Mouse (Mus musculus) heart, adult 2 months (tissue): ENCODE data around the gene Myl6b. TPM values are rescaled to one million over a fixed set of nuclear protein-coding genes. Genes with fewer than 3 reads are reported as not detected.
A peak's percentile ranks its signal among the peaks of the same experiment; 100 is the strongest.

Source experiments
- DNase-seq, 2 experiments: peaks; one replicate each; pipeline ENCODE4 v3.0.0; 2021
- H3K27ac ChIP-seq: fragments of 200-600 bp; 2 replicates; pipeline ENCODE4 v1.8.1; 2022
- H3K27me3 ChIP-seq: fragments of 200-500 bp; 2 replicates; pipeline ENCODE4 v1.6.1; 2012; ENCODE audit warnings: mild to moderate bottlenecking, low read length, inconsistent platforms, mixed read lengths; ENCODE audit not compliant: control insufficient read depth, insufficient read depth
- H3K36me3 ChIP-seq: fragments of 200-500 bp; 2 replicates; pipeline ENCODE4 v1.6.1; 2012; ENCODE audit warnings: low read length, inconsistent platforms; ENCODE audit not compliant: control insufficient read depth, insufficient read depth
- H3K4me1 ChIP-seq: fragments of 200-500 bp; 2 replicates; pipeline ENCODE4 v1.6.1; 2011; ENCODE audit warnings: low read length; ENCODE audit not compliant: control insufficient read depth, insufficient read depth
- H3K4me3 ChIP-seq: fragments of 200-600 bp; 2 replicates; pipeline ENCODE4 v1.8.1; 2022
- H3K79me2 ChIP-seq: fragments of 200-500 bp; replicated peaks from 2 replicates; pipeline ENCODE4 v1.6.1; 2012; ENCODE audit warnings: mild to moderate bottlenecking, inconsistent platforms, low read length, moderate library complexity, mixed read lengths; ENCODE audit not compliant: control insufficient read depth, insufficient read depth
- H3K9ac ChIP-seq: fragments of 200-500 bp; 2 replicates; pipeline ENCODE4 v1.6.1; 2012; ENCODE audit warnings: low read depth, mild to moderate bottlenecking, control low read depth, inconsistent platforms, low read length, mixed read lengths
- CTCF ChIP-seq: fragments of 200-600 bp; IDR thresholded peaks from 2 replicates; pipeline ENCODE4 v1.8.1; 2022; ENCODE audit warnings: antibody characterized with exemption, mild to moderate bottlenecking, moderate library complexity
- EP300 ChIP-seq: fragments of 200-500 bp; IDR thresholded peaks from 2 replicates; pipeline ENCODE4 v1.6.1; 2011; ENCODE audit warnings: low read depth, low read length, control low read depth; ENCODE audit not compliant: insufficient read depth
- POLR2A ChIP-seq: fragments of 200-500 bp; IDR thresholded peaks from 2 replicates; pipeline ENCODE4 v1.6.1; 2011; ENCODE audit warnings: mild to moderate bottlenecking, low read depth, low read length, control low read depth; ENCODE audit not compliant: insufficient read depth
- WGBS: fragments of 180-500 bp; shearing (Covaris S2); methylation state at CpG from one replicate; pipeline ENCODE4 v1.1.7; 2018; 5-methylcytosine and 5-hydroxymethylcytosine counted together
- intact Hi-C: fragments of 180-260 bp; cut with DNase I; formaldehyde crosslinking; loops from one replicate; pipeline ENCODE4 v1.15.1; 2025
- polyA plus RNA-seq: library from polyadenylated mRNA; depleted of rRNA; stranded (reverse); fragments of >200 nt; gene quantifications from 2 replicates; pipeline ENCODE4 v1.2.3, GENCODE M21; 2012
- total RNA-seq, 2 experiments: library from RNA; stranded (reverse); gene quantifications; 2 replicates each; pipeline ENCODE4 v1.2.3; 2021

The Myl6b gene
- total and polyA plus RNA-seq, 3 experiments = 2.9 to 3.8 (median 3.5) TPM

DNA sequence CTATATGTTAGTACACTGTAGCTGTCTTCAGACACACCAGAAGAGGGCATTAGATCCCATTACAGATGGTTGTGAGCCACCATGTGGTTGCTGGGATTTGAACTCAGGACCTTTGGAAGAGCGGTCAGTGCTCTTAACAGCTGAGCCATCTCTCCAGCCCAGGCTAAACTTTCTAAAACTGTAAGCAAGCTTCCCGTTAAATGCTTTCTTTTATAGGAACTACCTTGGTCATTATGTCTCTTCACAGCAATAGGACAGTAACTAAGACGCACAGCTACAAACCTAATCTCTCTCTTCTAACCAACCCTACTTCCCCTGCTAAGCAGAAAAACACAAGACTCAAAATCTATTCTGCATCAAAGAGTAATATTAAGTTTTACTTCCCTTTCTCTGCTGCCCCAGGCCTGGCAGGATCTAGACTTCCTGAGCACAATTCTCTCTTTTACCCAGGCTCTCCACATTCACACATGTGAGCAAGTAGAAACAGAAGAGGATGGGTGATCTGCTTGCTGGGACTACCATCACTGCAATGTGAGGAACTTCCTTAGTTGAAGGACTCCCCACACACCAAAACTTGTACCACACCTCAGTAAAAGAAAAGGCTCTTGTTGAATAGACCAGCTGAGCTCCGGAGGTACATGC, 37.3 kb upstream of the Myl6b start:
- Histone ChIP-seq H3K4me1 (peaks cover 2% of the 10 kb centered on the region; the same call in 1 of the 2 replicates), H3K9ac (no peak overlapping the region), H3K4me3 (peak overlapping the region; percentile 39), H3K79me2 (no peaks in the 10 kb centered on the region), H3K36me3 (no peaks in the 10 kb centered on the region), H3K27ac (peak overlapping the region; percentile 8), H3K27me3 (no peaks in the 10 kb centered on the region)
- DNase-seq = no peak
- intact Hi-C loops = loop anchor here (1.0 to 5.0 kb wide), 4 partner anchors 16 to 201 kb away; partner anchors contain the start of gene Smarcc2
- 70% methylated on average over 4 of the region's 4 CpGs for WGBS
- TF ChIP-seq POLR2A (no peak), EP300 (no peak), CTCF (no peak)

DNA sequence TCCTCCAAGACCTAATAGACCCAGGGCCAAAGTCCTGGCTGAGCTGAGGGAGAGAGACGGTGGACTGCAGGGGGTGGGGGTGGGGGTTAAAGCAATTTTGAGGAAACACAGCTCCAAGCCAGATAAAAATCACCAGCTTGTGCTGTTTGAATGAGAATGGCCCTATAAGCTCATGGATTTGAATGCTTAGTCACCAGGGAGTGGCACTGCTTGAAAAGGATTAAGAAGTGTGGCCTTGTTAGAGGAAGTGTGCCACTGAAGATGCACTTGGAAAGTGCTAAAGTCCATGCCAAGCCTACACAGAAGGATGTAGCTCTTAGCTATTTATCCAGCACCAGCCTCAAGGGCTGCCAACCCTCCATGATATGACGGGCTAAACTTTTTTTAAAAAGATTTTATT, 36.7 kb upstream of the Myl6b start:
- intact Hi-C loops = loop anchor here (2.0 to 5.0 kb wide), 2 partner anchors 128 to 200 kb away; no protein-coding TSS in a partner anchor

DNA sequence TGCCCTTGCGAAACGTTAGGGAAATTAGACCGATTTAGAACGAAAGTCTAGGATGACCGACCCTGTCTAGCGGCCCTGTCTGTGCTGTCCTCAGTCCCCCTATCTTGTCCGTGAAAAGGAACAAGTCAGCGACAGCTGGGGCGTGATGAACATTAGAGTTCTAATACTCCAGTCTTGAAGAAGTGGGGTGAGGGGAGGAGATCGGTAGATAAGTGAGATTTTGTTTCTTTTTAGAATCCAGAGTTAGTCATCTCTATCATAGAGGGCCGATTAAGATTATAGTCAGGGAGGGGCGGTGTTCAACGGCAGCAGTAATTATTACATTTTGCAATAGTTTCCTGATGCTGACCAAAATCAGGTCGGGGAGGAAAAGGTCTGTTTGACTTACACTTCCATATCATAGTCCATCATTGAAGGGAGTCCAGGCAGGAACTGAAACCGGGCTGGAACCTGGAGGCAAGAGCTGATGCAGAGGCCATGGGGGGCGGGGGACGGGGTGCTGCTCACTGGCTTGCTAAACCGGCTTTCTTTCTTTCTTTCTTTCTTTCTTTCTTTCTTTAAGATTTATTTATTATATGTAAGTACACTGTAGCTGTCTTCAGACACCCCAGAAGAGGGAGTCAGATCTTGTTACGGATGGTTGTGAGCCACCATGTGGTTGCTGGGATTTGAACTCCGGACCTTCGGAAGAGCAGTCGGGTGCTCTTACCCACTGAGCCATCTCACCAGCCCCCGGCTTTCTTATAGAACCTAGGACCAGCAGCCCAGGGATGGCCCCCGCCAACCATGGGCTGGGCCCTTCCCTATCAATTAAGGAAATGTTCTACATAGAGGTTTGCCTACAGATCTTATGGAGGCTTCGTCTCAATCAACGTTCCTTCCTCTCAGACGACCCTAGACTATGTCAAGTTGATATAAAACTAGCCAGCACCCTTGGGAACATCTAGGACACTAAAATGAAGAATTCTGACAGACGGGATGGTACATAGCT, 28.2 kb upstream of the Myl6b start:
- intact Hi-C loops = loop anchor here (5.0 kb wide), 2 partner anchors 34 to 114 kb away; partner anchors contain the start of genes Myl6, Nabp2 and Rnf41
- Histone ChIP-seq H3K27ac (peak overlapping the region; percentile 77), H3K4me3 (peak overlapping the region; percentile 100), H3K79me2 (no peaks in the 10 kb centered on the region), H3K4me1 (peaks cover 1% of the 10 kb centered on the region; the same call in 1 of the 2 replicates), H3K27me3 (no peaks in the 10 kb centered on the region), H3K36me3 (no peaks in the 10 kb centered on the region), H3K9ac (peak overlapping the region; percentile 75)
- no peak for TF ChIP-seq CTCF
- TF ChIP-seq EP300 = no peak
- no peak; the same call in 1 of the 2 replicates for TF ChIP-seq POLR2A
- WGBS = 31% methylated on average over 28 of the region's 28 CpGs
- DNase-seq = no peak

More for the DNA sequence above, 36.7 kb upstream of the Myl6b start:
- TF ChIP-seq POLR2A (no peak), CTCF (no peak), EP300 (no peak)
- H3K4me3 ChIP-seq = no peak overlapping the region
- H3K4me1 ChIP-seq = peaks cover 2% of the 10 kb centered on the region; the same call in 1 of the 2 replicates
- H3K9ac ChIP-seq = no peak overlapping the region
- H3K36me3 ChIP-seq = no peaks in the 10 kb centered on the region
- H3K27ac ChIP-seq = no peak overlapping the region
- 87% methylated on average over 2 of the region's 2 CpGs for WGBS
- no peaks in the 10 kb centered on the region for H3K79me2 ChIP-seq
- H3K27me3 ChIP-seq = no peaks in the 10 kb centered on the region
- no peak for DNase-seq

DNA sequence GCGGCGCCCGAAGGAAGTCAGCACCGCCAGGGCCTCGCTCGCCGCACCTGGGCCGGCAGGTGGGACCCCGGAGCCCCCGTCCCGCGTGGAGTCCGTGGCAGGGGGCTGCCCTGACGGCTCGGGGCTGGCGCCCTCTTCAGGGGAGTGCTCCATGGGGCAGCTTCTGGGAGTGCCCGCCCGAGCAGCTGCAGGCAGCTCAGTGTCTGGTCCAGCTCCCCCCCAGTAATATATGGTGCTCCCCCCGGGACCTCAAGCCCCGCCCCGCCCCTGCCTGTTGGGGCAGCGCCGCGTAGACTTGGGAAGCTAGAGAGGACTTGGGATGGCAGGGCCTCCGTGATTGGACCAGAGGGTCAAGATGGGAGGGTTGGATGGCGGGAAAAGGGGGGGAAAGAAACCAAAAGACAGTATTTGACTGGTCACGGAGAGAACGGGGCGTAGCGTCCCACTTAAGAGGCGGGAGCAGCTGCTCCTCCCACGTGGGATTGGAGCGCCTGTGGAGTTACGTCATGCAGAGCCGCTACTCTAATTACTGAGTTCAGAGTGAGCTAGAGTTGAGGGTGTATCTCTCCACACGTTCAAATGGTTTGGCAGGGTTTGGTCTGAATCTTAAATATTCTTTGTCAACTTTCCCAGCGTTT, 27.3 kb upstream of the Myl6b start, which contains the start of gene Esyt1:
Gene Esyt1 (minus strand): TSS at position 201 of the 638 bp plus-strand sequence.
- Histone ChIP-seq H3K36me3 (no peaks in the 10 kb centered on the region), H3K27me3 (no peaks in the 10 kb centered on the region), H3K79me2 (no peaks in the 10 kb centered on the region), H3K27ac (peak within 1 kb of the TSS; percentile 95), H3K4me3 (peak within 1 kb of the TSS; percentile 100), H3K9ac (peak within 1 kb of the TSS; percentile 81), H3K4me1 (peaks cover 1% of the 10 kb centered on the region; the same call in 1 of the 2 replicates)
- intact Hi-C loops = loop anchor here (5.0 kb wide), 2 partner anchors 33 to 113 kb away; partner anchors contain the start of genes Myl6, Nabp2 and Rnf41
- WGBS = under 1% methylated on average over 37 of the region's 37 CpGs
- DNase-seq = peak; percentile 91 to 97
- peak; percentile 69 for TF ChIP-seq EP300
- peak; percentile 73 for TF ChIP-seq POLR2A
- peak; percentile 70 for TF ChIP-seq CTCF
